Mouse (Mus musculus): ENCODE measurements around the gene Sfn. TPM values are rescaled to one million over a fixed set of nuclear protein-coding genes. Genes with fewer than 3 reads are reported as not detected.
A peak's percentile ranks its signal among the peaks of the same experiment; 100 is the strongest.

Gene Sfn
- polyA plus RNA-seq, 1 experiment from 2014 or later: 2.2 TPM

- peak overlapping the region; percentile 46 for H3K4me3 ChIP-seq
- H3K27me3 ChIP-seq: peaks cover 51% of the 10 kb centered on the region
- H3K4me1 ChIP-seq (replicated peaks): peaks cover 16% of the 10 kb centered on the region
- no peaks in the 10 kb centered on the region for H3K9me3 ChIP-seq
- peak overlapping the region; percentile 89 for H3K4me2 ChIP-seq
- WGBS: under 1% methylated on average over 49 of the region's 50 CpGs
- ATAC-seq (ENCODE audit: low FRiP score, low read depth): peak; percentile 90
- peaks cover 7% of the 10 kb centered on the region; the same call in 1 of the 2 replicates for H3K36me3 ChIP-seq
- H3K9ac ChIP-seq: peak overlapping the region; percentile 34; the same call in 1 of the 2 replicates
- no peak overlapping the region for H3K27ac ChIP-seq (replicated peaks)
Observed at GRCm38 (mm10) chr4:133599571-133600073, 2.3 kb downstream of the Sfn start.

GRCm38 (mm10) chr4:133599116-133599515 lies 2.9 kb downstream of the Sfn start:
- peak overlapping the region; percentile 34; the same call in 1 of the 2 replicates for H3K9ac ChIP-seq
- peak overlapping the region; percentile 89 for H3K4me2 ChIP-seq
- H3K36me3 ChIP-seq: peaks cover 7% of the 10 kb centered on the region; the same call in 1 of the 2 replicates
- 35% methylated on average over 7 of the region's 7 CpGs for WGBS
- peaks cover 51% of the 10 kb centered on the region for H3K27me3 ChIP-seq
- no peak overlapping the region for H3K27ac ChIP-seq (replicated peaks)
- ATAC-seq (ENCODE audit: low FRiP score, low read depth): no peak
- H3K9me3 ChIP-seq: no peaks in the 10 kb centered on the region
- peaks cover 16% of the 10 kb centered on the region for H3K4me1 ChIP-seq (replicated peaks)
- H3K4me3 ChIP-seq: peak overlapping the region; percentile 46

- no peak for ATAC-seq (ENCODE audit: low FRiP score, low read depth)
- Histone ChIP-seq H3K9me3 (no peaks in the 10 kb centered on the region), H3K27ac (replicated peaks) (no peak overlapping the region), H3K9ac (no peak overlapping the region), H3K4me2 (no peak overlapping the region), H3K36me3 (peaks cover 2% of the 10 kb centered on the region; the same call in 1 of the 2 replicates), H3K27me3 (peaks cover 51% of the 10 kb centered on the region), H3K4me1 (replicated peaks) (peaks cover 16% of the 10 kb centered on the region), H3K4me3 (no peak overlapping the region)
- WGBS: 49% methylated on average over 4 of the region's 4 CpGs
Observed at GRCm38 (mm10) chr4:133598616-133599015, 3.4 kb downstream of the Sfn start.

GRCm38 (mm10) chr4:133596084-133596483 lies 5.9 kb downstream of the Sfn start:
- 89% methylated on average over 6 of the region's 6 CpGs for WGBS
- Histone ChIP-seq H3K9ac (no peak overlapping the region), H3K36me3 (peaks cover 8% of the 10 kb centered on the region), H3K9me3 (no peaks in the 10 kb centered on the region), H3K27ac (replicated peaks) (no peak overlapping the region), H3K4me1 (replicated peaks) (peaks cover 13% of the 10 kb centered on the region), H3K4me2 (no peak overlapping the region), H3K4me3 (no peak overlapping the region), H3K27me3 (peaks cover 32% of the 10 kb centered on the region)
- ATAC-seq (ENCODE audit: low FRiP score, low read depth): no peak

- 76% methylated on average over 7 of the region's 7 CpGs for WGBS
- no peak overlapping the region for H3K27ac ChIP-seq (replicated peaks)
Observed at GRCm38 (mm10) chr4:133595538-133595937, 6.4 kb downstream of the Sfn start.

GRCm38 (mm10) chr4:133592570-133592969 lies 9.4 kb downstream of the Sfn start:
- Histone ChIP-seq H3K27me3 (peaks cover 4% of the 10 kb centered on the region; the same call in 1 of the 2 replicates), H3K27ac (replicated peaks) (no peak overlapping the region), H3K9me3 (no peaks in the 10 kb centered on the region), H3K9ac (no peak overlapping the region), H3K36me3 (peaks cover 41% of the 10 kb centered on the region), H3K4me3 (no peak overlapping the region), H3K4me1 (replicated peaks) (no peaks in the 10 kb centered on the region), H3K4me2 (no peak overlapping the region)
- WGBS: 34% methylated on average over 7 of the region's 7 CpGs
- peak; percentile 34; the same call in 1 of the 2 replicates for ATAC-seq (ENCODE audit: low FRiP score, low read depth)

More at GRCm38 (mm10) chr4:133595538-133595937, 6.4 kb downstream of the Sfn start:
- Histone ChIP-seq H3K4me1 (replicated peaks) (peaks cover 13% of the 10 kb centered on the region), H3K4me3 (no peak overlapping the region), H3K27me3 (peaks cover 32% of the 10 kb centered on the region), H3K9me3 (no peaks in the 10 kb centered on the region), H3K9ac (no peak overlapping the region), H3K36me3 (peaks cover 14% of the 10 kb centered on the region), H3K4me2 (no peak overlapping the region)
- no peak for ATAC-seq (ENCODE audit: low FRiP score, low read depth)

GRCm38 (mm10) chr4:133584059-133584951 lies 17.7 kb downstream of the Sfn start, which contains the start of gene Gpn2:
Gene Gpn2 (plus strand): TSS chr4:133584362.
- Histone ChIP-seq H3K9ac (peak within 1 kb of the TSS; percentile 78), H3K27ac (replicated peaks) (peak within 1 kb of the TSS; percentile 82), H3K36me3 (peaks cover 48% of the 10 kb centered on the region), H3K9me3 (no peaks in the 10 kb centered on the region), H3K4me2 (peak within 1 kb of the TSS; percentile 96), H3K4me1 (replicated peaks) (peaks cover 19% of the 10 kb centered on the region), H3K4me3 (peak within 1 kb of the TSS; percentile 89), H3K27me3 (no peaks in the 10 kb centered on the region)
- 1% methylated on average over 65 of the region's 65 CpGs for WGBS
- ATAC-seq (ENCODE audit: low FRiP score, low read depth): peak; percentile 93

GRCm38 (mm10) chr4:133583690-133584058 lies 18.3 kb downstream of the Sfn start:
- WGBS: 59% methylated on average over 6 of the region's 6 CpGs
- H3K36me3 ChIP-seq: peaks cover 48% of the 10 kb centered on the region
- ATAC-seq (ENCODE audit: low FRiP score, low read depth): peak; percentile 52

GRCm38 (mm10) chr4:133577983-133578382 lies 24.0 kb downstream of the Sfn start:
- no peaks in the 10 kb centered on the region for H3K27me3 ChIP-seq
- H3K4me2 ChIP-seq: no peak overlapping the region
- H3K9me3 ChIP-seq: no peaks in the 10 kb centered on the region
- H3K9ac ChIP-seq: no peak overlapping the region
- no peak overlapping the region for H3K4me3 ChIP-seq
- peaks cover 17% of the 10 kb centered on the region for H3K4me1 ChIP-seq (replicated peaks)
- no peak overlapping the region for H3K27ac ChIP-seq (replicated peaks)
- peaks cover 40% of the 10 kb centered on the region for H3K36me3 ChIP-seq
- ATAC-seq (ENCODE audit: low FRiP score, low read depth): no peak
- WGBS: 71% methylated on average over 12 of the region's 12 CpGs

More at GRCm38 (mm10) chr4:133583690-133584058, 18.3 kb downstream of the Sfn start:
- Histone ChIP-seq H3K4me1 (replicated peaks) (peaks cover 19% of the 10 kb centered on the region), H3K4me2 (peak overlapping the region; percentile 96), H3K27ac (replicated peaks) (peak overlapping the region; percentile 82), H3K27me3 (no peaks in the 10 kb centered on the region), H3K9ac (peak overlapping the region; percentile 78), H3K9me3 (no peaks in the 10 kb centered on the region), H3K4me3 (peak overlapping the region; percentile 89)

GRCm38 (mm10) chr4:133574843-133575202 lies 27.1 kb downstream of the Sfn start:
- Histone ChIP-seq H3K36me3 (peaks cover 17% of the 10 kb centered on the region), H3K4me1 (replicated peaks) (peaks cover 17% of the 10 kb centered on the region), H3K9me3 (no peaks in the 10 kb centered on the region), H3K4me3 (peak overlapping the region; percentile 92), H3K27me3 (no peaks in the 10 kb centered on the region), H3K9ac (peak overlapping the region; percentile 80), H3K4me2 (peak overlapping the region; percentile 75), H3K27ac (replicated peaks) (peak overlapping the region; percentile 82)
- WGBS: under 1% methylated on average over 39 of the region's 41 CpGs
- peak; percentile 70 for ATAC-seq (ENCODE audit: low FRiP score, low read depth)

GRCm38 (mm10) chr4:133574070-133574842 lies 27.7 kb downstream of the Sfn start, which contains the start of gene Gpatch3:
Gene Gpatch3 (plus strand): TSS chr4:133574745.
- Histone ChIP-seq H3K9ac (peak within 1 kb of the TSS; percentile 80), H3K27me3 (no peaks in the 10 kb centered on the region), H3K4me2 (peak within 1 kb of the TSS; percentile 75), H3K27ac (replicated peaks) (peak within 1 kb of the TSS; percentile 82), H3K4me3 (peak within 1 kb of the TSS; percentile 92), H3K36me3 (peaks cover 13% of the 10 kb centered on the region), H3K4me1 (replicated peaks) (peaks cover 17% of the 10 kb centered on the region), H3K9me3 (no peaks in the 10 kb centered on the region)
- ATAC-seq (ENCODE audit: low FRiP score, low read depth): peak; percentile 92
- 6% methylated on average over 44 of the region's 44 CpGs for whole genome bisulfite sequencing

All from hindbrain, embryonic 15.5 days (tissue).